Mouse (Mus musculus): ENCODE results near the gene Eml1. TPM values are rescaled to one million over a fixed set of nuclear protein-coding genes. Genes with fewer than 3 reads are reported as not detected.
A peak's percentile ranks its signal among the peaks of the same experiment; 100 is the strongest.

Gene Eml1
- polyA plus RNA-seq, 2 experiments = 38.4 to 44.4 TPM

DNA sequence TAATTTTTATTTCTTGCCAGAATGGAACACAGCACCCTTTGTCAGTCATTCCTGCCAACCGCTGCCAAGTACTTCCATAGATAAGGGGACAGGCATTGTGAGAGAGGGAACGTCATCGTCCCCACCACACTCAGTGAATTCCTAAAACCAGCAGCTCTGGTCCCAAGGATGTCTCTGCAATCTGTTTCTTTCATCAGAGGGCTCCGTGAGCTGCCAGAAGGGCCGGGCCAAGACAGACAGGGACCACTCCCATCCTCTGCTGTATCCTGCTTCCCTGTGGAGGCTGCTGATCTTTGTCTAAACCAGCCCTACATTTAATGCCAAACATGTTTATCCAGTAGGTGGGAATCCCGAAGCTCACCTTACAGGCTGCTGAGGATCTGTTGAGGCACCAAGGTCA lies 182.3 kb downstream of the Eml1 start:
- no peak for DNase-seq (ENCODE audit: low spot score)
- Histone ChIP-seq H3K27ac (replicated peaks; ENCODE audit: low read depth, low read length) (no peak overlapping the region), H3K4me2 (replicated peaks; ENCODE audit: low read depth, low read length, severe bottlenecking) (no peak overlapping the region), H3K27me3 (ENCODE audit: control insufficient read depth, insufficient read depth, low read length) (no peaks in the 10 kb centered on the region), H3K4me1 (ENCODE audit: control insufficient read depth, insufficient read depth, low read length) (peaks cover 19% of the 10 kb centered on the region), H3K9me3 (ENCODE audit: control insufficient read depth, low read length) (no peaks in the 10 kb centered on the region), H3K36me3 (ENCODE audit: control insufficient read depth, insufficient read depth, low read length) (no peaks in the 10 kb centered on the region), H3K9ac (ENCODE audit: low read depth, low read length, severe bottlenecking) (no peak overlapping the region), H3K4me3 (replicated peaks; ENCODE audit: low read length) (no peak overlapping the region)
- no peak for ATAC-seq (ENCODE audit: low FRiP score, low read depth)
- no peak for TF ChIP-seq POLR2A (IDR thresholded peaks at IDR 0.05; ENCODE audit: borderline replicate concordance, extremely low read depth, insufficient read depth, insufficient read length)
- WGBS = 37% methylated on average over 6 of the region's 6 CpGs

DNA sequence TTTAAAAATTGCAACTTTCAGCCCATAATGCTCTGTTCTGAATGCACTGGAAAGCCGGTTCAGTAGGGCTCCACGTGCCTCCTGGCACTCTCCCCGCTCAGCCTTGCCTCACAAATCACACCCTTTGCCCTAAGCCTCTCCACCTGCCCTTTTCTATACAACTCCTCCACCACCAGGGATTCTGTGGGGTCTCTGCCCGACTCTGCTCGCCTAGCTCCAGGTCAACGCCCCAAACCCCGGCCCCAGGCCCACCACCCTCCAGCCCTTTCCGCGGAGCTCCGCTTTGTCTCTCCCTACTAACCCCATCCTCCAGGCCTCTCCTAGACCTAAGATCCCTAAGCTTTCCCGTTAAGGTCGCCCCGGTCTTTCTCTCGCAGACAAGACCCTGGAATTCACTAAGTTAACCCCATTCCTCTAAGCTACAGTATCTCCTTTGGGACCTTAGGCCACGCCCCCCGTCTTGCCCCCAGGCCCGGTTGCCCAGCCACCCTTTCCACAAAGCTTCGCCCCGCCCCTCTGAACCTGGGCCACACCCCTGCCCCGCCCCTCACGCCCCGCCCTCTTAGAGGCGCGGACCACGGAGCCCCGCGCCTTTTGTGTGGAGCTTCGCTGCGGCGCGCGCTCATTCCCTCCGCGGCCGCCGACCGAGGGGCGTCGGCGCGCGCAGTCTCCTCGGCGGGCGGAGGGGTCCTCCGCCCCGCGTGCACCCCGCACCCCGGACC lies 183.5 kb downstream of the Eml1 start, which contains the start of gene Evl:
Gene Evl, plus strand, starts transcription at position 601 of the 722 bp plus-strand sequence.
- 3% methylated on average over 22 of the region's 50 CpGs for WGBS
- peak; percentile 94 for ATAC-seq (ENCODE audit: low FRiP score, low read depth)

GRCm38 (mm10) chr12:108554861-108555556 lies 184.3 kb downstream of the Eml1 start:
- Histone ChIP-seq H3K36me3 (ENCODE audit: control insufficient read depth, insufficient read depth, low read length) (no peaks in the 10 kb centered on the region), H3K27me3 (ENCODE audit: control insufficient read depth, insufficient read depth, low read length) (no peaks in the 10 kb centered on the region), H3K4me2 (replicated peaks; ENCODE audit: low read depth, low read length, severe bottlenecking) (peak overlapping the region; percentile 56), H3K4me3 (replicated peaks; ENCODE audit: low read length) (peak overlapping the region; percentile 98), H3K9ac (ENCODE audit: low read depth, low read length, severe bottlenecking) (peak overlapping the region; percentile 97), H3K9me3 (ENCODE audit: control insufficient read depth, low read length) (no peaks in the 10 kb centered on the region), H3K4me1 (ENCODE audit: control insufficient read depth, insufficient read depth, low read length) (peaks cover 24% of the 10 kb centered on the region), H3K27ac (replicated peaks; ENCODE audit: low read depth, low read length) (peak overlapping the region; percentile 89)
- ATAC-seq (ENCODE audit: low FRiP score, low read depth) (peak; percentile 78), DNase-seq (ENCODE audit: low spot score) (no peak)
- WGBS = 1% methylated on average over 15 of the region's 100 CpGs
- no peak for TF ChIP-seq POLR2A (IDR thresholded peaks at IDR 0.05; ENCODE audit: borderline replicate concordance, extremely low read depth, insufficient read depth, insufficient read length)

More for the DNA sequence above, 183.5 kb downstream of the Eml1 start, which contains the start of gene Evl:
- H3K36me3 ChIP-seq (ENCODE audit: control insufficient read depth, insufficient read depth, low read length) = no peaks in the 10 kb centered on the region
- H3K4me2 ChIP-seq (replicated peaks; ENCODE audit: low read depth, low read length, severe bottlenecking) = peak within 1 kb of the TSS; percentile 56
- no peaks in the 10 kb centered on the region for H3K9me3 ChIP-seq (ENCODE audit: control insufficient read depth, low read length)
- peaks cover 24% of the 10 kb centered on the region for H3K4me1 ChIP-seq (ENCODE audit: control insufficient read depth, insufficient read depth, low read length)
- peak within 1 kb of the TSS; percentile 97 for H3K9ac ChIP-seq (ENCODE audit: low read depth, low read length, severe bottlenecking)
- H3K27me3 ChIP-seq (ENCODE audit: control insufficient read depth, insufficient read depth, low read length) = no peaks in the 10 kb centered on the region
- peak within 1 kb of the TSS; percentile 98 for H3K4me3 ChIP-seq (replicated peaks; ENCODE audit: low read length)
- peak within 1 kb of the TSS; percentile 89 for H3K27ac ChIP-seq (replicated peaks; ENCODE audit: low read depth, low read length)
- peak; percentile 95 for DNase-seq (ENCODE audit: low spot score)
- peak; percentile 76; the same call in 1 of the 2 replicates for TF ChIP-seq POLR2A (IDR thresholded peaks at IDR 0.05; ENCODE audit: borderline replicate concordance, extremely low read depth, insufficient read depth, insufficient read length)

GRCm38 (mm10) chr12:108558194-108558593 lies 187.4 kb downstream of the Eml1 start:
- peaks cover 5% of the 10 kb centered on the region; the same call in 1 of the 2 replicates for H3K36me3 ChIP-seq (ENCODE audit: control insufficient read depth, insufficient read depth, low read length)
- DNase-seq (ENCODE audit: low spot score) = no peak
- no peak for TF ChIP-seq POLR2A (IDR thresholded peaks at IDR 0.05; ENCODE audit: borderline replicate concordance, extremely low read depth, insufficient read depth, insufficient read length)
- H3K9ac ChIP-seq (ENCODE audit: low read depth, low read length, severe bottlenecking) = no peak overlapping the region
- no peak overlapping the region for H3K4me3 ChIP-seq (replicated peaks; ENCODE audit: low read length)
- H3K4me1 ChIP-seq (ENCODE audit: control insufficient read depth, insufficient read depth, low read length) = peaks cover 21% of the 10 kb centered on the region
- no peak for ATAC-seq (ENCODE audit: low FRiP score, low read depth)
- H3K27me3 ChIP-seq (ENCODE audit: control insufficient read depth, insufficient read depth, low read length) = no peaks in the 10 kb centered on the region
- H3K27ac ChIP-seq (replicated peaks; ENCODE audit: low read depth, low read length) = no peak overlapping the region
- H3K9me3 ChIP-seq (ENCODE audit: control insufficient read depth, low read length) = no peaks in the 10 kb centered on the region
- no peak overlapping the region for H3K4me2 ChIP-seq (replicated peaks; ENCODE audit: low read depth, low read length, severe bottlenecking)

GRCm38 (mm10) chr12:108563238-108563637 lies 192.5 kb downstream of the Eml1 start:
- 74% methylated on average over 3 of the region's 3 CpGs for WGBS
- Histone ChIP-seq H3K4me1 (ENCODE audit: control insufficient read depth, insufficient read depth, low read length) (peaks cover 3% of the 10 kb centered on the region; the same call in 1 of the 2 replicates), H3K9ac (ENCODE audit: low read depth, low read length, severe bottlenecking) (no peak overlapping the region), H3K36me3 (ENCODE audit: control insufficient read depth, insufficient read depth, low read length) (peaks cover 5% of the 10 kb centered on the region; the same call in 1 of the 2 replicates), H3K27ac (replicated peaks; ENCODE audit: low read depth, low read length) (no peak overlapping the region), H3K9me3 (ENCODE audit: control insufficient read depth, low read length) (no peaks in the 10 kb centered on the region), H3K4me3 (replicated peaks; ENCODE audit: low read length) (no peak overlapping the region), H3K4me2 (replicated peaks; ENCODE audit: low read depth, low read length, severe bottlenecking) (no peak overlapping the region), H3K27me3 (ENCODE audit: control insufficient read depth, insufficient read depth, low read length) (no peaks in the 10 kb centered on the region)
- ATAC-seq (ENCODE audit: low FRiP score, low read depth) = no peak
- TF ChIP-seq POLR2A (IDR thresholded peaks at IDR 0.05; ENCODE audit: borderline replicate concordance, extremely low read depth, insufficient read depth, insufficient read length) = no peak
- no peak for DNase-seq (ENCODE audit: low spot score)
